In the genomic region with DNA sequence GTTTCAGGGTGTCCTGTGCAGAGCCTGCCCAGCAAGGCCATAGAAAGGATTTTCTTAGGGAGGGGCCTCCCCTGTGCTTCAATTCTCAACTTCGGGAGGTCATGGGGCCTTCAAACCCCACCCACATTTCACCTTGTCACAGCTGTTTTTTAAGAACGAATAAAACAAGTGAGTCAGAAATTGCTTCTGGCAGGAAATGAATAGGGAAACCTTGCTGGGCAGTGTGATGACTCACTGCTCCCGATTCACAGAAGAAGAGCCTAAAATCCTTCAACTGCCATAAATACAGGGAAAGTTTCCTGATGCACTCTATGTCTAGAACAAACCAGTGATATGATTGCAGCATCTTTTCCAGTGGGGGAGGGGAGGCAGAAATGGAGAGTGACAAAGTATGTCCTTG, we compare ENCODE assay signal across 19 mouse cellular contexts.
A peak's percentile ranks its signal among the peaks of the same experiment; 100 is the strongest.
DNase-seq lines count a peak whose midpoint lies in the region; ATAC-seq and TF ChIP-seq lines count a peak whose summit lies in the region.
"Had no signal": no experiment of that assay in that cellular context is flagged by ENCODE, and none has a peak within 500 bp of the region (broad histone marks: within the 10 kb centered on the region; RNA-seq: fewer than 3 reads in every experiment).

No protein-coding gene starts in this region.

- in situ Hi-C loops in Patski (cut with MboI; ENCODE audit: low pct_unique_long_range_greater_than_20kb) = no loop called here

- ATAC-seq in Patski = peak; percentile 65
- no peak for ATAC-seq in heart, embryonic 11.5 days (replicated peaks; ENCODE audit: insufficient number of reproducible peaks, low FRiP score, low TSS enrichment)
- ATAC-seq: midbrain, embryonic 13.5 days had no signal

- H3K4me1 ChIP-seq in heart, embryonic 11.5 days (ENCODE audit: control insufficient read depth, insufficient read depth, low read length) = no peaks in the 10 kb centered on the region
- H3K4me1 ChIP-seq: embryonic facial prominence, embryonic 13.5 days; liver, embryonic 13.5 days; lung, embryonic 15.5 days; midbrain, embryonic 13.5 days; stomach, embryonic 15.5 days had no signal

- no peaks in the 10 kb centered on the region for H3K36me3 ChIP-seq in heart, embryonic 11.5 days (ENCODE audit: control insufficient read depth, insufficient read depth, low read length)
- H3K36me3 ChIP-seq: embryonic facial prominence, embryonic 13.5 days; limb, embryonic 12.5 days; liver, embryonic 13.5 days; lung, embryonic 15.5 days; midbrain, embryonic 13.5 days; stomach, embryonic 15.5 days had no signal

- CTCF ChIA-PET in Patski (lab: Charles Lee) = no interaction called here

- DNase-seq in right cerebral cortex, adult 18-20 months = peak; percentile 22
- no peak for DNase-seq in right cerebral cortex, postnatal 14 days
- peak; percentile 31 for DNase-seq in Patski (ENCODE audit: low read depth, low spot score)
- peak; percentile 2 for DNase-seq in adrenal gland, postnatal 25 days
- DNase-seq in lung, postnatal 25 days (ENCODE audit: low spot score) = no peak
- DNase-seq in c-Kit-positive CD71-positive TER-119-positive erythroid progenitor cells, embryonic 14.5 days (ENCODE audit: low spot score) = no peak
- DNase-seq: cerebellum, adult 8-10 months; gastrocnemius, postnatal 14 days; heart, postnatal 36 days; kidney, adult 8-10 months; kidney, postnatal 36 days; layer of hippocampus, postnatal 36 days; liver, embryonic 13.5 days had no signal

- no peak overlapping the region for H3K27ac ChIP-seq in heart, embryonic 11.5 days (ENCODE audit: low read depth, low read length)
- H3K27ac ChIP-seq: embryonic facial prominence, embryonic 13.5 days; limb, embryonic 12.5 days; liver, embryonic 13.5 days; lung, embryonic 15.5 days; midbrain, embryonic 13.5 days; stomach, embryonic 15.5 days had no signal

- H3K4me2 ChIP-seq in heart, embryonic 11.5 days = no peak overlapping the region
- H3K4me2 ChIP-seq: embryonic facial prominence, embryonic 13.5 days; limb, embryonic 12.5 days; liver, embryonic 13.5 days; lung, embryonic 15.5 days; midbrain, embryonic 13.5 days; stomach, embryonic 15.5 days had no signal

- H3K4me3 ChIP-seq in heart, embryonic 11.5 days (ENCODE audit: low read depth, low read length) = no peak overlapping the region
- H3K4me3 ChIP-seq: embryonic facial prominence, embryonic 13.5 days; limb, embryonic 12.5 days; liver, embryonic 13.5 days; lung, embryonic 15.5 days; midbrain, embryonic 13.5 days; stomach, embryonic 15.5 days had no signal

- no peaks in the 10 kb centered on the region for H3K27me3 ChIP-seq in Patski
- no peaks in the 10 kb centered on the region for H3K27me3 ChIP-seq in heart, embryonic 11.5 days (ENCODE audit: control insufficient read depth, insufficient read depth, low read length)
- H3K27me3 ChIP-seq: embryonic facial prominence, embryonic 13.5 days; limb, embryonic 12.5 days; liver, embryonic 13.5 days; lung, embryonic 15.5 days; midbrain, embryonic 13.5 days; stomach, embryonic 15.5 days had no signal

- POLR2A ChIA-PET in Patski (lab: Charles Lee) = no interaction called here

- no peaks in the 10 kb centered on the region for H3K9me3 ChIP-seq in heart, embryonic 11.5 days (replicated peaks; ENCODE audit: control insufficient read depth, low read length)
- H3K9me3 ChIP-seq: embryonic facial prominence, embryonic 13.5 days; limb, embryonic 12.5 days; liver, embryonic 13.5 days; lung, embryonic 15.5 days; midbrain, embryonic 13.5 days; stomach, embryonic 15.5 days had no signal

- H3K9ac ChIP-seq in heart, embryonic 11.5 days (ENCODE audit: low read depth, low read length) = no peak overlapping the region
- H3K9ac ChIP-seq: embryonic facial prominence, embryonic 13.5 days; limb, embryonic 12.5 days; liver, embryonic 13.5 days; lung, embryonic 15.5 days; midbrain, embryonic 13.5 days; stomach, embryonic 15.5 days had no signal

- 57% methylated on average over 3 of the region's 3 CpGs for WGBS in heart, embryonic 11.5 days (ENCODE audit: insufficient replicate concordance)

- TF ChIP-seq CTCF in Patski (IDR thresholded peaks at IDR 0.05) = no peak

Comparison
In these comparisons a context has a peak if more than half of its experiments do, and no peak if none do; other contexts are left out.
1. DNase-seq: peak in right cerebral cortex, adult 18-20 months (single experiment), Patski (single experiment) and adrenal gland, postnatal 25 days (single experiment); none in right cerebral cortex, postnatal 14 days (single experiment), lung, postnatal 25 days (single experiment) and c-Kit-positive CD71-positive TER-119-positive erythroid progenitor cells, embryonic 14.5 days (single experiment).